Mouse (Mus musculus) fibroblast of lung, adult 2 months (primary cell): Measurements from ENCODE around the gene Epm2aip1.

Experiments used
- DNase-seq: peaks from one replicate; pipeline ENCODE4 v3.0.0-alpha.2; 2011; ENCODE audit warnings: low read depth

The Epm2aip1 gene

DNA sequence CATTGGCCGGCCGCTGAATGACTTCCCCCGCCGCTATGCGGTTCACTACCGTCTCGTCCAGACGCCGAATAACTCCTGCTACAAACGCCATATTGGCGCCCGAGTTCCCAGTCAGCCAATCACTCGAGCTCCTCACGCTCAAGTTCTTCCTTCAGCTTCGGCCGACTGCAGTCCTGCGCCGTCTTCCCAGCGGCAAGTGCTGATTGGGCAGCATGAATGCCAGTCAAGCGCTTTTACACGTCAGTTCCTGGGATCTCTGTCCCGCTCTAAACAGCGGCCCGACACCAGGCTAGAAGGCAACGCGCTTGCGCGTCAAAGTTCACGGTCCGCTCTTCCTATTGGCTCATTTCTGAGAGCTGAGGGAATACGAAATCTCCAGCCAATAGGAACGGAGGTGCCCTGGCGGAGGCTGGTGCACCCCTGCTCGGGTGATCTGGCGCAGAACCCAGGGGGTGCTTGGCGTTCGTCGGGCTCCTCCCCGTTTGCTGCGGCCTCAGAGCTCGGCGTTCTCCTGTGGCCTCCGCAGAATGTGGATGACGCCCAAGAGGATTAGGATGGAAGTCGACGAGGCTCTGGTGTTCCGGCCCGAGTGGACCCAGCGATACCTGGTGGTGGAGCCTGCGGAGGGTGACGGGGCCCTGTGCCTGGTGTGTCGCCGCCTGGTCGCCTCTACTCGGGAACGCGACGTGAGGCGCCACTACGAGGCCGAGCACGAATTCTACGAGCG, at the start of gene Epm2aip1, which contains the start of gene Mlh1:
Epm2aip1 (plus strand) TSS at position 496 of the 727 bp plus-strand sequence.
Mlh1 (minus strand) TSS at position 358 of the 727 bp plus-strand sequence.
- peak; percentile 100 for DNase-seq

DNA sequence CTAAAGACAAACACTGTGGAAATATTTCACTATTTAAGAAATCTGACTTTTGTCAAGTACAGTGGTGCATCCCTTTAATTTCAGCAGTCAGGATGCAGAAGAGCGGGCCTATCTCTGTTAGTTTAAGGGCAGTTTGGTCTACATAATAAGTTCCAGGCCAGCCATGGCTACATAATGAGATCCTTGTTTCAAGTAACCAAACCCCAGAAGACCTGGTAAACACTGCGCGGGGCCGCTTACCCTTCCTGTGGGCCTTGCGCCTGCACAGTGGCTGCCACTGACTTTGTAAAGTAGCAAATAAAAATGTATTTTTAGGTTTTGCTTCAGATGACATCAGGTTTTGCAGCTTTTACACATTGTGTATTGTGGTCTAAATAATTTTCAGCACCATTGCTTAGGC, 48.3 kb upstream of the Epm2aip1 start:
- no peak for DNase-seq

DNA sequence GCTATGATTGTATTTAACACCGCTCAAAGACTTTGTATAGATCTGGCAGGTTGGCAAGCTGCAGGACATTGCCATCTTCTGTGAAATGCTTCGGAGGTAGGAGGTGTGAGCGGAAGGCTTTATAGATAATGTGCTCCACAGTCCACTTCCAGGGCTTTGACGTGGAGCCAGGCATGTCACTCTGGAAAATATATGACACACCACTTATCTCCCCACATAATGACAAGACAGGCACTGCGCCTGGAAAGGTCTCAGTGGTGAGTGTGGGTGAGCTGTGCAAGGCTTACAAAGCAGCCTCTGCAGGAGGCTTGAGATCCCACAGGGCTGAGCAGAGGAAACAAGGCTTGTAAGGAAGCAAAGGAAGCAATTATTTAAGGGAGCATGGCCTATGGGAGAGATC, 43.3 kb upstream of the Epm2aip1 start:
- DNase-seq = no peak

DNA sequence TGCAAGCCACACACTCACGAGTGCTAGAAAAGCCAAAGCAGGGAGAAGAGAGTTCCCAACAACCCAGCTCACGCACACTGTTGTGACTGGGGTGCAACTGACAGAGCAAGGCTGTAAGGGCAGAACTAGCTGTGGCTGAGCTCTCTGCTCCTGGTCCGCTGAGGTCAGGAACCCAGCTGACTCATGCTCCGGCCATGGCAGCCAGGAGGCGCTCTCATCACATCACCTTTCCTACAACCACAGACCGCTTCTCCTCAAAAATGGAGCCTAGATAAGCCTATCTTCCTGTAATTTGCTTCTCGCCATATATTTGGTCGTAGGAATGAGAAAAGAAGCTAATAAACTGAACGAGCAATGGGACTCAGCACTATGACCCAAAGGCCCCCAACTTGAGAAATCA, 37.0 kb upstream of the Epm2aip1 start:
- no peak for DNase-seq

DNA sequence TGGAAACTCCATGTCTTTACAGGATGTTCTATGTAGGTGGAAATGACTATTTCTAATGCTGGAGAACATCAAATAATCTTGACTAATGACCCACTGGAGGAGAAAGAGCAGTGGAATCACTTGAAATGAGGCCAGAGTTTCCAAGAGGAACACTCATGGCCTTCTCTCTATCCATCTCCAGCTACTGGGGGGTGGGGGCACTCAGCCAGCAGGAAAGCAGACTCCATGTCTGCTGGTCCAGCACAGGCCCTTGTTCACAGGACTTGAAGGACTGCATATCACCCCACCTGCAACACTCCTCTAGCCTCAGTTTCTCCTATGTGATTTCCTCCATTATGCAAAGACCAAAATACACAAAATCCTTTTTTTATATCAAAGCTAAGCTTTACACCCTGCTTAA, 34.0 kb upstream of the Epm2aip1 start:
- DNase-seq = no peak

DNA sequence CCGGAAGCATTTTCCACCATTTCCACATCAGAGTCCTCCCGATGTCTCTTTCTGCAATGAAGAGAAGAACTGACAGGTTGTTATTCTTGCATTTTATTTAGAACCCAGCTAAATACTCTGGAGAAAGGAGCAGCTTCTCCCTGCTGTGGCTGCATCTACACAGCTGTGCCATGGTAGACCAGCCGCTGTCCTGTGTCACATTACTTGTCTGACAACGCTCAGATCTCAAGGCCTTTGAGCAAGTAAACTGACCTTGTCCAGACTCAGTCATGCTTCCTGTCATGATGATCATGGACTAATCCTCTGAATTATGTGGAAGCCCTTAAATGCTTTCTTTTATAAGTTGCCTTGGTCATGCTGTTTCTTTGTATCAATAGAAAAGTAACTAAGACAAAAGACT, 31.9 kb upstream of the Epm2aip1 start:
- no peak for DNase-seq

DNA sequence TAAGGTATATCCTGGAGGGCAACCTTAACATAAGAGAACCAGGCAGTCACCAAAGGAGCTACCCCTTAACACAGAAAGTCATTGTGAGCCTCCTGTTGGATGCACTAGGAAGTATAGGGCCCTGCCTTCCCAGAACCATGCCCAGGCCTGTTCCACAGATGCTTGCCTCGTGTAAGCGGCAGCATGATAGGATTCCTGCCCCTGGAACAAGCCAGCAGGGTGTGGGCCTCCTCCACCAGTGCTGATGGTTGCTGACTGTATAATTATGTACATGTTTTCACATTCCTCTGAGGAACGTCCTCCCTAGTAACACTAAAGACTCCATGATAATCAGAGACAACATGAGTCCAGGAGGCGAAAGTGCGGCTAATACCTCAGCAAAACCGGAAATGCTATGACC, 28.3 kb upstream of the Epm2aip1 start:
- no peak for DNase-seq

DNA sequence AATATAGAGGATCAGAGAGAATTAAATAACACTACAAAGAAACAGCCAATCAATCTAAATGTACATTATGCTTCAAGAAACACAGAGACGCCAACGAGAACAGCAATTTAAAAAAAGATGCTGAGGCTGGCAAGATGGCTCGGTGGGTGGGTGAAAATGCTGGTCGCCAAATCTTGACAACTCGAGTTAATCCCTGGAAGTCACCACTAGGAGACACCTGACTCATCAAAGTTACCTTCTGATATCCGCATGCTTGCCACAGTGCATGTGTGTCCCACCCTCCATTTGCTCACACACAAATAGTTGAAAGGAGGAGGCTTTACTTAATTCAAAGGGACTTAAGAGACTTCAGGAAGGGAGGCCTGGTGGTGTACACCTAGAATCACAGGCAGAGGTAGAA, 26.2 kb upstream of the Epm2aip1 start:
- DNase-seq = no peak

DNA sequence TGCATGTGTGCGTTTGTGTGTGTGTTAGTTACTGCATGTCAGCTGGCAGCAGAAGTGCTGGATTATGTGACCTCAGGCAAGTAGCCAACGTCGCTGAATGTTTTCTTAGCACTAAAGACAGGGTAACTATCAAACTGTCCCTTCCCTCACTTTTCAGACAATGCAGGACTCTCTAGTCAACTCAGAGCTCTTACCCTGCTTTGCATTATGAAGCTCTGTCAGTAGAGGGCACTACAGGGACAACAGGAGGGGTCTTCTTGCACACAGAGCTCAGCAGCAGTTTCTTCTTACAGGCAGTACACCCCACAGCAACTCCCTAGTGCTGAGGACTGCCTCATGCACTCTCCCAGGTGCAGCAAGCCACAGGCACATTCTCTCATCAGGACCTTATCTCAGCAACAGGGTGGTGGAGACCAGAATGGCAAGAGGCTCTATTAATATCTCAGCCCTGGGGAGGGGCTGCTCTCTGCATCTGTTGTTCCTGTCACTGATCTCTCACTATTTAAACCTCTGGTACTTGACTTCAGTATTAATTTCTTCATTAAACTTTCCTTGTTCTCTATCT, 24.0 kb upstream of the Epm2aip1 start:
- DNase-seq = no peak

DNA sequence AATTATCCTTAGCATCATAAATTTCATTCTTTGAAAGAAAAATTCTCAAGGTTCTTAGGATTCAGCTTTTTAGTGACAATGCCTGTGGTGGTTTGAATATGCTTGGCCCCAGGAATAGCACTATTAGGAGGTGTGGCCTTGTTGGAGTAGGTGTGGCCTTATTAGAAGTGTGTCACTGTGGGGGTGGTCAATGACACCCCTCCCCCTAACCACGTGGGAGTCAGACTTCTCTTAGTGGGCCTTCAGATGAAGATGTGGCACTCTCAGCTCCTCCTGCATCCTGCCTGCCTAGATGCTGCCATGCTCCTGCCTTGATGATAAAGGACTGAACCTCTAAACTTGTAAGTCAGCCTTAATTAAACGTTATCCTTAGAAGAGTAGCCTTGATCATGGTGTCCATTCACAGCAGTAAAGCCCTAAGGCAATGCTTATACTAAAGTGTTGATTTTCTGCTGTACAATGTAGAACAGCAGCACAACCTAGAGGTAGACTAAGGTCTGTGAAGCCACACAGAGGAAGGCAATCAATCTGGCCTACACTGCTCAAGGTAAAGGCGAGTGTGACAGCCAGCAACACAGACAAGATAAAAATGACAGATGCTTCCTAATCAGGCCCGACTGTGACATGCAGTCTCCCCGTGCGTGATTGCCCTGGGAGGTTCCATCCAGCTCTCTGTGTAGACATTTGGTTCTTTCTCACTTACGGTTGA, 19.4 kb upstream of the Epm2aip1 start:
- no peak for DNase-seq

DNA sequence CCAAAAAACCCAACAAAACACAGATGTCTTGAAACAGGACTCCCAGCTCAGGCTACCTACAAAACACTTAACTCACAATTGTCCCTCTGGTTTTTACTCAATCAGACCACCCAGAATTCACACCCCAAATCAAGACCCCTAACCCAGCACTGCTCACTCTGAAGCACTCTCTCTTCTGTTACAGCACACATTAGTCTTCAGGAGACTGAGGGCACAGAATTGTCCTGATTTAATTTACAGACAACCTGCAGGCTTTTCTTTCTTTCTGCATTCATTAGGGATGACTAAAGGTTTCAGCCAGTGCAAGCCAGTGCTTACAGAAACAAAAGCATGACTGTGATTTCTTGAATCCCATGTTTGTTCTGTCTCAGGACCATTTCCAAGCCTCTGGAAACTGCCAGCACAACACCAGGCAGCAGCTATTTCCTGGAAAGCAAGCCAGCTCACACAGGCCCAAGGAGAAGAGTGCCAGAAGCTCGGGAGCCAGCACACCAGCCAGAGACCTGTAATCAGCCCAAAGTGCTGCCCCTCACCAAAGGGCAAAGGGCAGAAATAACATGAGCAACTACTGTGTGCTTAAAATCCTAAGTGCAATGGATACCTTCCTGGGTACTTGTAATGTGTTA, 11.3 kb upstream of the Epm2aip1 start:
- peak; percentile 91 for DNase-seq

DNA sequence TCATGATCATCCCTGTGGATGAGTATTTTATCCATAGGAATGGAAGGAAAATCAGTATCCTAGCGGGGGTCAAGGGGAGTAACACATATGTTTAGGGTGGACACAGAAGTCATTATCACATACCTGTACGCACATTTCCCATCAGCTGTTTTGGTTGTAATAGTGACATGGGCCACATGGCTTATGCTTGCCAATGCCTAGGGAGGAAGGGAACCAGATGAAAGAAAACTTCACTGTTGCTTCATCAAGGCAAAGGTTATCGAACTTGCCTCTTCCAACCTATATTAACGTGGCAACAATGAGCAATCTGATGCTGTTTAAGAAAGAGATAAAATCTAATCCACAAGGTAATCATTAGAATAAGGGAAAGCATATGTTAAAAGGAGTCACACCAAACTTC, 10.4 kb upstream of the Epm2aip1 start:
- DNase-seq = no peak

DNA sequence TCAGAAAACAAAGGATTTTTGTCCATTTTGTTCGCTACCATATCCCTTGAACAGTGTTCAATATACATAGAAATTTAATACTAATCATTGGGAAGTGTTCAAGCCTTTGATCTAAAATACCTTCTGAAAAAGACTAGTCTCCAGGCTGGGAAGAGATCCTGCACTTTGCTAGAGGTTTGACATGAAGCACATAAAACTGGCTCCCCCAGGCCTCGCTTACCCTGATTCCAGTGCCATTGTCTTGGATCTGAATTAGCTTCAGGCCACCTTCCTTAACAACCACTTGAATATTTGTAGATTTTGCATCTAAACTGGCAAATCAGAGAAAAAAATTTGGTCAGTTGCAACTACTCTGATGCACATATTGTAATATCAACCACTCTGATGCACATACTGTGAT, 3.7 kb upstream of the Epm2aip1 start:
- DNase-seq = no peak

DNA sequence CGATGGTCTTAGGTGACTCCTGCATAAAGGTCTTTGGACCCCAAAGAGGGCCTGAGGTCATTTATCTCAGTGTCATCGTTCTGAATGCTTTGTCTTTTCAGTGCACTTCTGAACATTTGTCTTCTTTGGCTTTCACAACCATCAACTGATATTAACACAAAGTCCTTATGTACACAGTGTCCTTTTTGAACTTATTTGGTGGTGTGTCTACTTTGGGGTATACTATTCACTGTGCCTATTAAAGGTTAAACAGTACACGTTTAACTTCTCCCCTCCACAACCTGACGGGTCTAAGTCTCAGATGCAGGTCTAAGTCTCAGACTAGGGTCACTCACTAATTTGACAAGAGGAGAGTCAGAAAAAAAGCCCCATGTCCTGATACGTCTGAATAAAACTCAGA, 1.1 kb upstream of the Epm2aip1 start:
- no peak for DNase-seq

DNA sequence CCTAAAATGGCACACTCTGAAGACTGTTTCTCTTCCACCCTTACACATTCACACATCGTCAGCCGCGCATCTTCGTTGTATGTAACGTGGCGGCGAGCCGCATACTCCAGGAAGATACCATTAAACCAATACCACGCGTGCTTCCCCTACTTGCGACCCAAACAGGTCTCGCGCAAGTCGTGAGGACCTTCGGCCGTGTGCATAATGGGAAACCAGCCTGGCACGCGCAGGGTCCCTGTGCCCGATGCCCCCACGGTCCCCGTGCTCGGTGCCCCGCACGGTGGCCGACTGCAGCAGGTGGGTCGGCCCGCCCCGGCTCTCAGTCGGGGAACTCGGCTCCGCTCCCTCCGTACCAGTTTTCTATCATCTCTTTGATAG, 684 bp upstream of the Epm2aip1 start:
- DNase-seq = no peak

DNA sequence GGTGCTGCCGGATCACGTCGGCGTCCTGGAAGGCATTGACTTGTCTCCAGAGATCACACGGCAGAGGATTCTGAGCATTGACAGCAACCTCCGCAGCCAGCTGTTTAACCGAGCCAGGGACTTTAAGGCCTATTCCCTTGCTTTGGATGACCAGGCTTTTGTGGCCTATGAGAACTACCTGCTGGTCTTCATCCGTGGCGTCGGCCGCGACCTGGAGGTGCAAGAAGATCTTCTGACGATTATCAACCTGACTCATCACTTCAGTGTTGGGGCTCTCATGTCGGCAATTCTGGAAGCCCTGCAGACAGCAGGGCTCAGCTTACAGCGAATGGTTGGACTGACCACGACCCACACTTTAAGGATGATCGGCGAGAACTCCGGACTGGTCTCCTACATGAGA, 627 bp downstream of the Epm2aip1 start:
- no peak for DNase-seq

DNA sequence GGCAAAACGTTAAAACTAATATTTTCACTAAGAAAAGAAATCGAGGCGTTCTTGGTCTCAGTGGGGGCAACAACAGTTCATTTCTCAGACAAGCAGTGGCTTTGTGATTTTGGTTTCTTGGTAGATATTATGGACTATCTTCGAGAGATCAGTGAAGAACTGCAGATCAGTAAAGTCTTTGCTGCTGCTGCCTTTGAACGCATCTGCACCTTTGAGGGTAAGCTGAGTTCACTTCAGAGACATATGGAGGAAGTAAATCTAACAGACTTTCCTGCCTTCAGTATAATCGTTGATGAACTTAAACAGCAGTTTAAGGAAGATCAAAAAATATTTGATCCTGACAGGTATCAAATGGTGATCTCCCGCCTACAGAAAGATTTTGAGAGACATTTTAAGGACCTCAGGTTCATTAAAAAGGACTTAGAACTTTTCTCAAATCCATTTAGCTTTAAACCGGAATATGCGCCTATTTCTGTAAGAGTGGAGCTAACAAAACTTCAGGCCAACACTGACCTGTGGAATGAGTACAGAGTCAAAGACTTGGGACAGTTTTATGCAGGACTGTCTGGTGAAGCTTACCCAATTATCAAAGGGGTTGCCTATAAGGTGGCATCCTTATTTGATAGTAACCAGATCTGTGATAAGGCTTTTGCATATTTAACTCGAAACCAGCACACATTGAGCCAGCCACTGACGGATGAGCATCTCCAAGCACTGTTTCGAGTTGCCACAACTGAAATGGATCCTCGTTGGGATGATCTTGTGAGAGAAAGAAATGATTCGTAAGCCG, 1.5 kb downstream of the Epm2aip1 start:
- DNase-seq = no peak

DNA sequence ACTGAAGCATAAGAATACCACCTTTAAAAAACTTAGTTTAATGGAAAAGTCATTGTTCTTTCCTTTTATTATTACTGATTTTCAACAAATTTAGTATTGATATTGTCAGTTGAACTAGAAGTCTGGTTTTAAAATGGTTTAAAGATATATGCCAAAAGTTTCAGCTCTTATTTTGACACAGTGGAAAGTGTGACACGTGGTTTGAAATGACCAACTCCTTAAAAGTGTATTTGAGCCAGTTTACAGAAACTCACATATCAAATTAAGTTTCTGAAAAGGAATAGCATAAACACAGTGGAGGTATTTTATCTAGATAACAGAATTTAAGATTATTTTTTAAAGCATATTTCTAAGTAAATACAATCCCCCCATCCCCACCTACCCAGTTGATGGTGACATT, 2.2 kb downstream of the Epm2aip1 start:
- no peak for DNase-seq

DNA sequence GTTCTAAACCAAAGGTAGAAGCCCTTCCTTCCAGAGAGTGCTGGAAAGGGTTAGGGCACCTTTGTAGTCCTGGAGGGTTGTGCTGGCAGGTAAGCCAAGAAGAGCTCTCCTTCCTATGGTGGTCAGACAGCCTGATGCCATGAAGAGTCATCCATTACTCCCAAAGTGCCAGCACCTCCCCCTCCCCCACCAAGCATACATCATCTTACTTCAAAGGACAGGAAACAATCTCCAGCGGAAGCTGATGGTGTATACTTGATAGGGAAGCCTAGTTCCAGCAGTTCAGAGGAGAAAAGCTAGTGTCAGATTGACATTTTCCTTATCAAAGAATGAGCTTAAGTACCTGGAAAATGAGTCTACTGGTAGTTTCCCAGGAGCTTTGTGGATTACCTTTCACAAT, 3.4 kb downstream of the Epm2aip1 start:
- no peak for DNase-seq

DNA sequence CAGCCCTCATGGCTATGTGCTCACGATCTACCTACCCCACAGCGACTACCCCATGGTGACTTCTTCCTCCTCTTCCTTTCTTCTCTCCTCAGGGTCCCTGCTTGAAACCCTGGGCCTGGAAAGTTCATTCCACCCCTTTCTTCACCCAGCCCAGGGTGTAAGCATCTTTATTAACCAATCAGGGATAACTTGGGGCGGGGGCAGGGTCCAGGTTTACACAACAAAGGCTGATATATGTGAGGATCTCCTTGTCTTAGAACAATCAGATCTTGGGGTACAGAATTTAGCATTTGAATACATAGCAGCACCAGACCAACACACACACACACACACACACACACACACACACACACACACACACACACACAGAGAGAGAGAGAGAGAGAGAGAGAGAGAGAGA, 13.3 kb downstream of the Epm2aip1 start:
- DNase-seq = no peak

DNA sequence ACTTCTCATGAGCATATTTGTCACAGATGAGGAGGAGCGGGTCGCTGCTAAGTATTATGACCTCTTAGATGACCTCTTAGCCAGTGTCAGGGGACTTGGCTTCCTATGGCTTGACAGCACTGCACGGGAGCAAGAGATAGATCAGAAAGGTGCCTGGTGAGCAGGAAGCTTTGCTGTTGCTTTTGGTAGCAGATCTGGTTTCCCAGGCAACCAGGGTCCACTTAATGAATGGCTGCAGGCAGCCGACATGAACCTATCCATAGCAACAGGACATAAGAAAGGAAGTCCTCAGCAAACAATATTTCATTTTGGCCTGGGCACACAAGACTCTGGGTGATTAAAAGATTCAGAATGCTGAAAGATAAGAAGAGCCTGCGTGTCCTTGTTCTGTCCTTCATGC, 13.9 kb downstream of the Epm2aip1 start:
- DNase-seq = no peak

DNA sequence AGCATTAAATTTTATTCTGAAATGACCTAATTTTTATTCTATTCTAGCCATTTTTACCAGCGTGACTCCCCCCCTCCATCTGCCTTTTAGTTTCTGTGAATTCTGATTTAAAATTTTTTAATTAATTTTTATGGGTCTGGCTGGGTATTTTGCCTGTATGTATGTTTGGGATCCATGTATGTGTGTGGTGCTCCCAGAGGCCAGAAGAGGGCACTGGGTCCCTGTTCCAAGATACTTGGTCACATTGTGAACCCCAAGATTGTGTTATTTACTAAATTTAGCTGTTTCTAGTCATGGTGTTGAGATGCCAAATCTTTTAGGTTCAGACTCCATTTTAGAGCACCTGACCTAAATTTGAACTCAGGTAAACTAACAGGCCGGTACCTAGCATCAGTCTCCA, 14.7 kb downstream of the Epm2aip1 start:
- DNase-seq = no peak
